Mouse (Mus musculus): Measurements from ENCODE around the gene Erbb2. TPM values are rescaled to one million over a fixed set of nuclear protein-coding genes. Genes with fewer than 3 reads are reported as not detected.

The Erbb2 gene
- polyA plus RNA-seq, 1 experiment from 2014 or later, result 34.1 TPM

- Histone ChIP-seq H3K27ac (ENCODE audit: low read length) (peak within 1 kb of the TSS; percentile 95), H3K4me3 (ENCODE audit: low read length) (peak within 1 kb of the TSS; percentile 63), H3K36me3 (ENCODE audit: control insufficient read depth, insufficient read depth) (peaks cover 9% of the 10 kb centered on the region), H3K9ac (ENCODE audit: low read length) (peak within 1 kb of the TSS; percentile 86), H3K4me1 (ENCODE audit: control insufficient read depth, insufficient read depth, low read length) (peaks cover 56% of the 10 kb centered on the region), H3K9me3 (replicated peaks; ENCODE audit: control insufficient read depth, low read length) (no peaks in the 10 kb centered on the region), H3K4me2 (ENCODE audit: low read depth, low read length) (peak within 1 kb of the TSS; percentile 76), H3K27me3 (ENCODE audit: control insufficient read depth, insufficient read depth, low read length) (peaks cover 9% of the 10 kb centered on the region; the same call in 1 of the 2 replicates)
- ATAC-seq (replicated peaks; ENCODE audit: extremely low read depth, insufficient read depth, low FRiP score), result peak; percentile 83
- WGBS, result 33% methylated on average over 14 of the region's 14 CpGs
Observed at GRCm38 (mm10) chr11:98383261-98384030, 28.8 kb upstream of the Erbb2 start, which contains the start of gene Tcap. TSS of gene Tcap (plus strand) at chr11:98383811.

- H3K4me3 ChIP-seq (ENCODE audit: low read length), result peak overlapping the region; percentile 63
- WGBS, result 37% methylated on average over 20 of the region's 20 CpGs
- H3K36me3 ChIP-seq (ENCODE audit: control insufficient read depth, insufficient read depth), result peaks cover 6% of the 10 kb centered on the region
- peak overlapping the region; percentile 76 for H3K4me2 ChIP-seq (ENCODE audit: low read depth, low read length)
- peaks cover 49% of the 10 kb centered on the region for H3K4me1 ChIP-seq (ENCODE audit: control insufficient read depth, insufficient read depth, low read length)
- peak overlapping the region; percentile 95 for H3K27ac ChIP-seq (ENCODE audit: low read length)
- ATAC-seq (replicated peaks; ENCODE audit: extremely low read depth, insufficient read depth, low FRiP score), result no peak
- H3K9me3 ChIP-seq (replicated peaks; ENCODE audit: control insufficient read depth, low read length), result no peaks in the 10 kb centered on the region
- H3K27me3 ChIP-seq (ENCODE audit: control insufficient read depth, insufficient read depth, low read length), result peaks cover 9% of the 10 kb centered on the region; the same call in 1 of the 2 replicates
- peak overlapping the region; percentile 86 for H3K9ac ChIP-seq (ENCODE audit: low read length)
Observed at GRCm38 (mm10) chr11:98384216-98384615, 28.1 kb upstream of the Erbb2 start.

- H3K27me3 ChIP-seq (ENCODE audit: control insufficient read depth, insufficient read depth, low read length), result peaks cover 9% of the 10 kb centered on the region; the same call in 1 of the 2 replicates
- ATAC-seq (replicated peaks; ENCODE audit: extremely low read depth, insufficient read depth, low FRiP score), result no peak
- H3K27ac ChIP-seq (ENCODE audit: low read length), result peak overlapping the region; percentile 95
- peaks cover 47% of the 10 kb centered on the region for H3K4me1 ChIP-seq (ENCODE audit: control insufficient read depth, insufficient read depth, low read length)
- peak overlapping the region; percentile 86 for H3K9ac ChIP-seq (ENCODE audit: low read length)
- H3K36me3 ChIP-seq (ENCODE audit: control insufficient read depth, insufficient read depth), result peaks cover 6% of the 10 kb centered on the region; the same call in 1 of the 2 replicates
- peak overlapping the region; percentile 63 for H3K4me3 ChIP-seq (ENCODE audit: low read length)
- H3K9me3 ChIP-seq (replicated peaks; ENCODE audit: control insufficient read depth, low read length), result no peaks in the 10 kb centered on the region
- 45% methylated on average over 8 of the region's 8 CpGs for WGBS
- peak overlapping the region; percentile 76 for H3K4me2 ChIP-seq (ENCODE audit: low read depth, low read length)
Observed at GRCm38 (mm10) chr11:98384721-98385637, 27.3 kb upstream of the Erbb2 start.

GRCm38 (mm10) chr11:98385638-98386585 is 26.4 kb upstream of the Erbb2 start, which contains the start of gene Pnmt:
TSS of gene Pnmt (plus strand) at chr11:98386450.
- Histone ChIP-seq H3K4me1 (ENCODE audit: control insufficient read depth, insufficient read depth, low read length) (peaks cover 40% of the 10 kb centered on the region), H3K27me3 (ENCODE audit: control insufficient read depth, insufficient read depth, low read length) (peaks cover 9% of the 10 kb centered on the region; the same call in 1 of the 2 replicates), H3K4me3 (ENCODE audit: low read length) (no peak within 1 kb of the TSS; the same call in 1 of the 2 replicates), H3K4me2 (ENCODE audit: low read depth, low read length) (peak within 1 kb of the TSS; percentile 76), H3K9me3 (replicated peaks; ENCODE audit: control insufficient read depth, low read length) (no peaks in the 10 kb centered on the region), H3K36me3 (ENCODE audit: control insufficient read depth, insufficient read depth) (no peaks in the 10 kb centered on the region), H3K9ac (ENCODE audit: low read length) (peak within 1 kb of the TSS; percentile 86), H3K27ac (ENCODE audit: low read length) (no peak within 1 kb of the TSS)
- 45% methylated on average over 25 of the region's 25 CpGs for WGBS
- no peak for ATAC-seq (replicated peaks; ENCODE audit: extremely low read depth, insufficient read depth, low FRiP score)

GRCm38 (mm10) chr11:98386596-98386995 is 25.7 kb upstream of the Erbb2 start:
- H3K36me3 ChIP-seq (ENCODE audit: control insufficient read depth, insufficient read depth), result no peaks in the 10 kb centered on the region
- H3K27ac ChIP-seq (ENCODE audit: low read length), result no peak overlapping the region
- no peak overlapping the region for H3K9ac ChIP-seq (ENCODE audit: low read length)
- H3K4me3 ChIP-seq (ENCODE audit: low read length), result no peak overlapping the region
- no peak for ATAC-seq (replicated peaks; ENCODE audit: extremely low read depth, insufficient read depth, low FRiP score)
- no peaks in the 10 kb centered on the region for H3K9me3 ChIP-seq (replicated peaks; ENCODE audit: control insufficient read depth, low read length)
- H3K4me1 ChIP-seq (ENCODE audit: control insufficient read depth, insufficient read depth, low read length), result peaks cover 42% of the 10 kb centered on the region
- H3K27me3 ChIP-seq (ENCODE audit: control insufficient read depth, insufficient read depth, low read length), result peaks cover 9% of the 10 kb centered on the region; the same call in 1 of the 2 replicates
- peak overlapping the region; percentile 1; the same call in 1 of the 2 replicates for H3K4me2 ChIP-seq (ENCODE audit: low read depth, low read length)
- WGBS, result 18% methylated on average over 24 of the region's 24 CpGs

- ATAC-seq (replicated peaks; ENCODE audit: extremely low read depth, insufficient read depth, low FRiP score), result no peak
- peaks cover 9% of the 10 kb centered on the region; the same call in 1 of the 2 replicates for H3K27me3 ChIP-seq (ENCODE audit: control insufficient read depth, insufficient read depth, low read length)
- no peak overlapping the region for H3K4me3 ChIP-seq (ENCODE audit: low read length)
- H3K27ac ChIP-seq (ENCODE audit: low read length), result no peak overlapping the region
- WGBS, result 52% methylated on average over 14 of the region's 14 CpGs
- no peaks in the 10 kb centered on the region for H3K9me3 ChIP-seq (replicated peaks; ENCODE audit: control insufficient read depth, low read length)
- peaks cover 47% of the 10 kb centered on the region for H3K4me1 ChIP-seq (ENCODE audit: control insufficient read depth, insufficient read depth, low read length)
- no peaks in the 10 kb centered on the region for H3K36me3 ChIP-seq (ENCODE audit: control insufficient read depth, insufficient read depth)
- no peak overlapping the region for H3K4me2 ChIP-seq (ENCODE audit: low read depth, low read length)
- no peak overlapping the region for H3K9ac ChIP-seq (ENCODE audit: low read length)
Observed at GRCm38 (mm10) chr11:98387056-98387577, 25.2 kb upstream of the Erbb2 start.

GRCm38 (mm10) chr11:98388282-98388681 is 24.0 kb upstream of the Erbb2 start:
- no peak overlapping the region for H3K4me2 ChIP-seq (ENCODE audit: low read depth, low read length)
- peaks cover 53% of the 10 kb centered on the region for H3K4me1 ChIP-seq (ENCODE audit: control insufficient read depth, insufficient read depth, low read length)
- WGBS, result 65% methylated on average over 10 of the region's 10 CpGs
- H3K27me3 ChIP-seq (ENCODE audit: control insufficient read depth, insufficient read depth, low read length), result peaks cover 9% of the 10 kb centered on the region; the same call in 1 of the 2 replicates
- no peak overlapping the region for H3K27ac ChIP-seq (ENCODE audit: low read length)
- ATAC-seq (replicated peaks; ENCODE audit: extremely low read depth, insufficient read depth, low FRiP score), result no peak
- H3K4me3 ChIP-seq (ENCODE audit: low read length), result no peak overlapping the region
- H3K36me3 ChIP-seq (ENCODE audit: control insufficient read depth, insufficient read depth), result no peaks in the 10 kb centered on the region
- H3K9me3 ChIP-seq (replicated peaks; ENCODE audit: control insufficient read depth, low read length), result no peaks in the 10 kb centered on the region
- no peak overlapping the region; the same call in 1 of the 2 replicates for H3K9ac ChIP-seq (ENCODE audit: low read length)
